Mouse (Mus musculus): Measurements from ENCODE around the gene Bpgm. TPM values are rescaled to one million over a fixed set of nuclear protein-coding genes. Genes with fewer than 3 reads are reported as not detected.

Gene Bpgm
- polyA plus RNA-seq, 1 experiment from 2014 or later: 70.7 TPM

DNA sequence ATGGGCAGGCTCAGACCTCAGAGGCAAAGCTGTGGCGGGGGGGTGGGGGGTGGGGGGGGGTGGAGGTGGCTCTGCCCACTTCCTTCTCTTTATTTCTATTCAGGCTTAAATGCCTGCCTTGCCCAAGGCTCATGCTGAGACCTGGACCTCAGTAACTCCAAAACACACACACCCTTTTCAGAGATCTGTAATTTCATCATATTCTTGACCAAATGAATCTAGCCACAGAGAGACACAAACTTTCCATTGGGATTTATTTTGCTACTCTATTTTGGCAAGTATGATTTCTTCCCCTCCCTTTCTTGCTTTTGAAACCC, 39.7 kb downstream of the Bpgm start:
- 50% methylated on average over 1 of the region's 1 CpGs for WGBS
- H3K36me3 ChIP-seq (ENCODE audit: control insufficient read depth, insufficient read depth, low read length): no peaks in the 10 kb centered on the region
- H3K9me3 ChIP-seq (ENCODE audit: control insufficient read depth, low read length): no peaks in the 10 kb centered on the region
- no peak overlapping the region for H3K4me3 ChIP-seq (ENCODE audit: low read depth, low read length)
- no peak overlapping the region for H3K9ac ChIP-seq (ENCODE audit: low read length)
- no peaks in the 10 kb centered on the region for H3K4me1 ChIP-seq (ENCODE audit: control insufficient read depth, insufficient read depth, low read length)
- DNase-seq (ENCODE audit: low spot score) (no peak), ATAC-seq (ENCODE audit: insufficient read depth, low FRiP score, low TSS enrichment) (no peak)
- no peak overlapping the region for H3K4me2 ChIP-seq (ENCODE audit: low read depth)
- no peaks in the 10 kb centered on the region for H3K27me3 ChIP-seq (ENCODE audit: control insufficient read depth, insufficient read depth, low read length)
- H3K27ac ChIP-seq (ENCODE audit: low read depth, low read length): no peak overlapping the region

DNA sequence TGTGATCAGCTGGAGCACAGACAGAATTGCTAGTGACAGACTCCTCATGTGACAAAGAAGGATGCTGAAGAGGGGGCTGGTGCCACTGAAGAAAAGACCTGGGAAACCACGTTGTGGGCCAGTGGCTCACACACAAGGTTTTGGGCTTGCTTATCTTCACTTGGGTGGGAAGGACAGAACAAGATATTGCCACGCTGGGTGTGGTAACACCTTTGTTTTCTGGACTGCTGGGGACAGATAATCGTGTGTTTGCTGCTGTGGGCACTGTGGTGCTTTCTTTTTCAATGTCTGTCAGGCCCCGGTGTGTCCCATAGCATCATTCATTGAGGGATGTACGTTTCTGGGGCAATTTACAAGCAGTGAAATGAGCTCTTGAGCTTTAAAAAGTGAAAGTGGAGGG, 41.7 kb downstream of the Bpgm start:
- Histone ChIP-seq H3K27ac (ENCODE audit: low read depth, low read length) (no peak overlapping the region), H3K4me1 (ENCODE audit: control insufficient read depth, insufficient read depth, low read length) (no peaks in the 10 kb centered on the region), H3K4me2 (ENCODE audit: low read depth) (no peak overlapping the region), H3K36me3 (ENCODE audit: control insufficient read depth, insufficient read depth, low read length) (no peaks in the 10 kb centered on the region), H3K27me3 (ENCODE audit: control insufficient read depth, insufficient read depth, low read length) (no peaks in the 10 kb centered on the region), H3K9ac (ENCODE audit: low read length) (no peak overlapping the region), H3K9me3 (ENCODE audit: control insufficient read depth, low read length) (no peaks in the 10 kb centered on the region), H3K4me3 (ENCODE audit: low read depth, low read length) (no peak overlapping the region)
- DNase-seq (ENCODE audit: low spot score) (no peak), ATAC-seq (ENCODE audit: insufficient read depth, low FRiP score, low TSS enrichment) (no peak)
- 79% methylated on average over 5 of the region's 5 CpGs for WGBS

- Histone ChIP-seq H3K4me1 (ENCODE audit: control insufficient read depth, insufficient read depth, low read length) (no peaks in the 10 kb centered on the region), H3K9me3 (ENCODE audit: control insufficient read depth, low read length) (no peaks in the 10 kb centered on the region), H3K4me3 (ENCODE audit: low read depth, low read length) (no peak overlapping the region), H3K27me3 (ENCODE audit: control insufficient read depth, insufficient read depth, low read length) (no peaks in the 10 kb centered on the region), H3K27ac (ENCODE audit: low read depth, low read length) (no peak overlapping the region), H3K36me3 (ENCODE audit: control insufficient read depth, insufficient read depth, low read length) (no peaks in the 10 kb centered on the region), H3K9ac (ENCODE audit: low read length) (no peak overlapping the region), H3K4me2 (ENCODE audit: low read depth) (no peak overlapping the region)
- 75% methylated on average over 1 of the region's 1 CpGs for WGBS
- ATAC-seq (ENCODE audit: insufficient read depth, low FRiP score, low TSS enrichment) (no peak), DNase-seq (ENCODE audit: low spot score) (no peak)
Measured at GRCm38 (mm10) chr6:34519087-34519486, 43.1 kb downstream of the Bpgm start.

- H3K27me3 ChIP-seq (ENCODE audit: control insufficient read depth, insufficient read depth, low read length): no peaks in the 10 kb centered on the region
- no peaks in the 10 kb centered on the region for H3K4me1 ChIP-seq (ENCODE audit: control insufficient read depth, insufficient read depth, low read length)
- no peak overlapping the region for H3K9ac ChIP-seq (ENCODE audit: low read length)
- ATAC-seq (ENCODE audit: insufficient read depth, low FRiP score, low TSS enrichment) (no peak), DNase-seq (ENCODE audit: low spot score) (no peak)
- no peaks in the 10 kb centered on the region for H3K36me3 ChIP-seq (ENCODE audit: control insufficient read depth, insufficient read depth, low read length)
- H3K4me3 ChIP-seq (ENCODE audit: low read depth, low read length): no peak overlapping the region
- H3K27ac ChIP-seq (ENCODE audit: low read depth, low read length): no peak overlapping the region
- H3K4me2 ChIP-seq (ENCODE audit: low read depth): no peak overlapping the region
- H3K9me3 ChIP-seq (ENCODE audit: control insufficient read depth, low read length): no peaks in the 10 kb centered on the region
- WGBS: 74% methylated on average over 2 of the region's 2 CpGs
Measured at GRCm38 (mm10) chr6:34520491-34520890, 44.5 kb downstream of the Bpgm start.

DNA sequence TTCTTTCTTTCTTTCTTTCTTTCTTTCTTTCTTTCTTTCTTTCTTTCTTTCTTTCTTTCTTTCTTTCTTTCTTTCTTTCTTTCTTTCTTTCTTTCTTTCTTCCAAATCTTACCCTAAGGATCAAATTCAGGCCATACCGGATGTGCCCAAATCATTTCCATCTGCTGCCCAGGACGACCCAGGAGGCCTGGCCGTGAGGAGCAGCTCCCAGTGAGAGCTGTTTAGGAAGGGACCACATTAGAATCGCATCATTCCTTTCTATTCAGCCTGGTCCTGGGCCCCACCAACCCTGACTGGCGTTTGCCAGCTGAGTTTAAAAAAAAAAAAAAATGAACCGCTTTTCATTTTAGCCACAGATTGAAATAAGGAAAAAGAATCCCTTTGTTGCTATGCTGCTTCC, 44.9 kb downstream of the Bpgm start:
- H3K27me3 ChIP-seq (ENCODE audit: control insufficient read depth, insufficient read depth, low read length): no peaks in the 10 kb centered on the region
- no peaks in the 10 kb centered on the region for H3K36me3 ChIP-seq (ENCODE audit: control insufficient read depth, insufficient read depth, low read length)
- H3K4me3 ChIP-seq (ENCODE audit: low read depth, low read length): no peak overlapping the region
- no peaks in the 10 kb centered on the region for H3K4me1 ChIP-seq (ENCODE audit: control insufficient read depth, insufficient read depth, low read length)
- no peak overlapping the region for H3K4me2 ChIP-seq (ENCODE audit: low read depth)
- H3K9me3 ChIP-seq (ENCODE audit: control insufficient read depth, low read length): no peaks in the 10 kb centered on the region
- H3K9ac ChIP-seq (ENCODE audit: low read length): no peak overlapping the region
- no peak for ATAC-seq (ENCODE audit: insufficient read depth, low FRiP score, low TSS enrichment)
- no peak overlapping the region for H3K27ac ChIP-seq (ENCODE audit: low read depth, low read length)
- no peak for DNase-seq (ENCODE audit: low spot score)
- 44% methylated on average over 6 of the region's 6 CpGs for WGBS

DNA sequence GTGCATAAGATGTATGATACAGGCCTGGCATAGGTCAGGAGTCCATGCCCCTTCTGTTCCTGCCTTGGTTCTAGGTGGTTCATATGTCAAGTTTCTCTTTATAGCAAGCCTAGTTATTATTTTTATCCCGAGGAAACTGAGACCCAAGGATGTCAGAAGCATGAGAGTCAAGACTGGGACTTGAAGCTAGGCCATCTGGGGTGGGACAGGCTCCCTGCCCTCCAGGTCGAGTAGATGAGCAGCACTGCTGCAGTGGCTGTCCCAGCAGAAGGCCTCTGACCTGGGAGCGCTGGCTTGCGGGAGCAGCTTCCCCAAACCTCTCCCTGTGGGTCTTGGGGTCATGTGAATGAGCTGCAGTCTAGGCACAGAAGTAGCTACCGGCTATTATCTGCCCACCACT, 47.5 kb downstream of the Bpgm start:
- Histone ChIP-seq H3K9ac (ENCODE audit: low read length) (no peak overlapping the region), H3K4me3 (ENCODE audit: low read depth, low read length) (no peak overlapping the region), H3K4me1 (ENCODE audit: control insufficient read depth, insufficient read depth, low read length) (no peaks in the 10 kb centered on the region), H3K27me3 (ENCODE audit: control insufficient read depth, insufficient read depth, low read length) (no peaks in the 10 kb centered on the region), H3K36me3 (ENCODE audit: control insufficient read depth, insufficient read depth, low read length) (no peaks in the 10 kb centered on the region), H3K27ac (ENCODE audit: low read depth, low read length) (no peak overlapping the region), H3K9me3 (ENCODE audit: control insufficient read depth, low read length) (no peaks in the 10 kb centered on the region), H3K4me2 (ENCODE audit: low read depth) (no peak overlapping the region)
- WGBS: 88% methylated on average over 5 of the region's 5 CpGs
- no peak for ATAC-seq (ENCODE audit: insufficient read depth, low FRiP score, low TSS enrichment)
- DNase-seq (ENCODE audit: low spot score): no peak

GRCm38 (mm10) chr6:34525499-34525924, 49.5 kb downstream of the Bpgm start:
- no peak overlapping the region for H3K4me2 ChIP-seq (ENCODE audit: low read depth)
- H3K9ac ChIP-seq (ENCODE audit: low read length): no peak overlapping the region
- no peak for ATAC-seq (ENCODE audit: insufficient read depth, low FRiP score, low TSS enrichment)
- H3K36me3 ChIP-seq (ENCODE audit: control insufficient read depth, insufficient read depth, low read length): no peaks in the 10 kb centered on the region
- H3K27me3 ChIP-seq (ENCODE audit: control insufficient read depth, insufficient read depth, low read length): no peaks in the 10 kb centered on the region
- H3K27ac ChIP-seq (ENCODE audit: low read depth, low read length): no peak overlapping the region
- H3K4me1 ChIP-seq (ENCODE audit: control insufficient read depth, insufficient read depth, low read length): no peaks in the 10 kb centered on the region
- no peak for DNase-seq (ENCODE audit: low spot score)
- H3K9me3 ChIP-seq (ENCODE audit: control insufficient read depth, low read length): no peaks in the 10 kb centered on the region
- H3K4me3 ChIP-seq (ENCODE audit: low read depth, low read length): no peak overlapping the region
- 81% methylated on average over 1 of the region's 1 CpGs for WGBS

DNA sequence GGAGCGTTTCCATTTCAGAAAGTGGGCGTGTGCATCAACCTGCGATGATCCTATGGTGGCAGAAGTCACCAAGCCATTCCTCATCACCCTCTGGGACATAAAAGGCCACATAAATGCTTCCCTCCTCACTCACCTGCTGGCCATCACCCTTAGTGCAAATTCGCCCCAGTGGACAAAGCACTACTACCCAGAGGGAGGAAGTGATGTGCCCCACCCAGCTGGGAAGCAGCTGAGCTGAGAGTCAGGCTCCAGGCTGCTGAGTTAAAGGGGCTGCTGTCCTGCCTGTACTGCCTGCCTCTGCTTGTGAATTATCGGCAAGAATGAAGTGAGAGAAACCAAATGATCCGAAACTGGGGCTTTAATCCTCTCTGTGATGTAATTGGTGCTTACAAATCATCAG, 49.9 kb downstream of the Bpgm start:
- no peak overlapping the region for H3K27ac ChIP-seq (ENCODE audit: low read depth, low read length)
- H3K27me3 ChIP-seq (ENCODE audit: control insufficient read depth, insufficient read depth, low read length): no peaks in the 10 kb centered on the region
- no peak overlapping the region for H3K9ac ChIP-seq (ENCODE audit: low read length)
- no peak overlapping the region for H3K4me3 ChIP-seq (ENCODE audit: low read depth, low read length)
- no peak overlapping the region for H3K4me2 ChIP-seq (ENCODE audit: low read depth)
- DNase-seq (ENCODE audit: low spot score) (no peak), ATAC-seq (ENCODE audit: insufficient read depth, low FRiP score, low TSS enrichment) (no peak)
- no peaks in the 10 kb centered on the region for H3K36me3 ChIP-seq (ENCODE audit: control insufficient read depth, insufficient read depth, low read length)
- no peaks in the 10 kb centered on the region for H3K9me3 ChIP-seq (ENCODE audit: control insufficient read depth, low read length)
- H3K4me1 ChIP-seq (ENCODE audit: control insufficient read depth, insufficient read depth, low read length): no peaks in the 10 kb centered on the region
- WGBS: 71% methylated on average over 6 of the region's 6 CpGs

DNA sequence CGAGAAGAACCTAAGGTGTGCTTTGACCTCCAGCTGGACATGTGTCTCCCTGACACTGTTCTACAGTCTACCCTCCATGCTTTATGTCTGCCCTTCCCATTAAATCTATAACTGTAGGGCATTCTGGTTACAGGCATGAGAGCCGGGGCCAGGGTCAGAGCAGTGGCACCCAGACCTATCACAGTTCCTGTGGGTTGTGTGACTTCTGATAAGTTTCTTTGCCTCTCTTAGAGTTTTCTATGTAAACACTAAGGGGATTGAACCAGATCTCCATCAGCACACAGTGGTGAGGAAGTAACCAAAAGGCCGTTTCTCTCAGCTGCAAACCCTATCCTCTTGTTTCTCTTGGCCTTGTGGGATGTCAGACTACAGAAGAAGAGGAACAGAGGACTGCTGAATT, 50.4 kb downstream of the Bpgm start:
- no peak for ATAC-seq (ENCODE audit: insufficient read depth, low FRiP score, low TSS enrichment)
- WGBS: 76% methylated on average over 3 of the region's 3 CpGs
- H3K36me3 ChIP-seq (ENCODE audit: control insufficient read depth, insufficient read depth, low read length): no peaks in the 10 kb centered on the region
- no peaks in the 10 kb centered on the region for H3K4me1 ChIP-seq (ENCODE audit: control insufficient read depth, insufficient read depth, low read length)
- no peak overlapping the region for H3K27ac ChIP-seq (ENCODE audit: low read depth, low read length)
- H3K4me2 ChIP-seq (ENCODE audit: low read depth): no peak overlapping the region
- H3K9me3 ChIP-seq (ENCODE audit: control insufficient read depth, low read length): no peaks in the 10 kb centered on the region
- no peak for DNase-seq (ENCODE audit: low spot score)
- H3K27me3 ChIP-seq (ENCODE audit: control insufficient read depth, insufficient read depth, low read length): no peaks in the 10 kb centered on the region
- H3K4me3 ChIP-seq (ENCODE audit: low read depth, low read length): no peak overlapping the region
- H3K9ac ChIP-seq (ENCODE audit: low read length): no peak overlapping the region
